Mouse (Mus musculus): ENCODE results near the gene Stk40.

- no peak for TF ChIP-seq CTCF (IDR thresholded peaks at IDR 0.05; ENCODE audit: low read depth, low read length)
- TF ChIP-seq POLR2A (IDR thresholded peaks at IDR 0.05; ENCODE audit: extremely low read depth, insufficient read depth, low read length) = no peak
Observed at GRCm38 (mm10) chr4:126115871-126116521, 12.2 kb downstream of the Stk40 start.

Measured in liver, adult 2 months (tissue).